Mouse (Mus musculus): ENCODE results near the gene Prss48.

Gene Prss48

DNA sequence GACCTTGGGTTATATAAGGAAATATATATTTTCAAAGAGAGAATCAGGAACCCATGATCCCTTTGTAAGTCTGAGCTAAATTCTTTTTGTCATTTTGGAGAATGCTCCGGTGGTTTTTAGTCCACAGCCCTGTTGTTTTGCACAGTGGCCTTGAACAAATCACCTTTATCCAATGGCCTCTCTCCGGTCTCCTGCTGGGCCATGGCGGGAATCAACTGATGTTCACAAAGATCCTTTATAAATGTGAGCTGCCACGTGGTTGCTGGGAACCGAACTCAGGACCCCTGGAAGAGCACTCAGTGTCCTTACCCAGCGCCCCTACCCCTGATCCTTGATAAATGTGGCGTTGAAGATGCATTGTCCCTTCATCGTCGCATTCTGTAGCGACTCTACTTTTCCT lies 2.5 kb upstream of the Prss48 start:
- peak; percentile 71 for DNase-seq (ENCODE audit: low read depth, low spot score)

- peak; percentile 79 for DNase-seq (ENCODE audit: low read depth, low spot score)
These were observed 649 bp upstream of the Prss48 start for GRCm38 (mm10) chr3:86002940-86003339.

GRCm38 (mm10) chr3:86001271-86001670 lies 1.0 kb downstream of the Prss48 start:
- DNase-seq (ENCODE audit: low read depth, low spot score) = no peak

GRCm38 (mm10) chr3:85994645-85995044 lies 7.6 kb downstream of the Prss48 start:
- DNase-seq (ENCODE audit: low read depth, low spot score) = no peak

- DNase-seq (ENCODE audit: low read depth, low spot score) = peak; percentile 89
These were observed 8.5 kb downstream of the Prss48 start for GRCm38 (mm10) chr3:85993744-85994143.

- DNase-seq (ENCODE audit: low read depth, low spot score) = peak; percentile 60
These were observed 10.5 kb downstream of the Prss48 start for GRCm38 (mm10) chr3:85991802-85992156.

- DNase-seq (ENCODE audit: low read depth, low spot score) = no peak
These were observed 11.0 kb downstream of the Prss48 start for GRCm38 (mm10) chr3:85991140-85991801.

DNA sequence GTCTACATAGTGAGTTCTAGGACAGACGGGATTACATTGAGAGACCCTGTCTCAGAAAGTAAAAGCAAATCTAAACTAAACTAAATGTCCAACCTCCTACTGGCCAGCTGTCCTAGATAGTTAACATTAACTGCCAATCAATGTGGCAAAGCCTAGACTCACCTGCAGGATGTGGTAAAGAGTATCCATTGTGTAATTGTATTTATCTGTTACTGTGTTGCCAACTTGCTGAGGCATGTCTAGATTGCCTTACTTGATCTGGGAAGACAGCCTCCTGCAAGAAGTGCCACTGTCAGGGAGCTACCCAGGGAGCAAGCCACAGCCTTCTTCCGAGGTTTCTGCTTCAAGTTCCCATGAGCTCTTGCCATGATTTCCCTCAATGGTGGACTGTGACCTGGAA lies 15.1 kb downstream of the Prss48 start:
- DNase-seq (ENCODE audit: low read depth, low spot score) = no peak

DNA sequence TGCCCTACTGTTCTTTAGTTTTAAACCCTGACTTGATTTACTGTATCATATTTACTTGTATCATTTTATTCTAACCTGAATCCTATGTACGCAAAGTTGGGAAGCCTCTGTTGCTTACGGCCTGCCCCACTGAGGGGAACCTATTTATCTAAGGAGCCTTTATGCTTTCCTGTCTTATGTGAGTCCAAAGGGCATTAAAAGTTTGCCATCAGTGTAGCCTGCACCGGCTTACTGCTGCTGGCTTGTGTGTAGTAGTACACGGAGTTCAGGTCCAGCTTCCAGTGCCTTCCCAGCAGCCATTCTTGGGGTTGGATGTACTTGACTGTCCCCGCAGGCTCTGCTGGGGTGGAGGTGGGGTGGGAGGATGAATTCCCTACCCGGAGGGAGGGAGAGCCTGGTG lies 17.8 kb downstream of the Prss48 start:
- no peak for DNase-seq (ENCODE audit: low read depth, low spot score)

DNA sequence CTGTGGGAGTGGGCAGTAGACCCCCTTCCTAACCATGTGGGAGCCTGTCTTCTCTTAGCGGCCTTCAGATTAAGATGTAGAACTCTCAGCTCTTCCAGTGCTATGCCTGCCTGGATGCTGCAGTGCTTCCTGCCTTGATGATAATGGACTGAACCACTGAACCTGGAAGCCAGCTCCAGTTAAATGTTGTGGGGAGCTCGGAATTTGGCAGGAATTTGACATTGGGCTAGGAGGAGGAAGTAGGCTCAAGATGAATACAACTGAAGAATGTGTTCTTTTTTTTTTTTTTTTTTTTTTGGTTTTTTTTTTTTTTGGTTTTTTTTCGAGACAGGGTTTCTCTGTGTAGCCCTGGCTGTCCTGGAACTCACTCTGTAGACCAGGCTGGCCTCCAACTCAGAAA lies 20.5 kb downstream of the Prss48 start:
- peak; percentile 65 for DNase-seq (ENCODE audit: low read depth, low spot score)

DNA sequence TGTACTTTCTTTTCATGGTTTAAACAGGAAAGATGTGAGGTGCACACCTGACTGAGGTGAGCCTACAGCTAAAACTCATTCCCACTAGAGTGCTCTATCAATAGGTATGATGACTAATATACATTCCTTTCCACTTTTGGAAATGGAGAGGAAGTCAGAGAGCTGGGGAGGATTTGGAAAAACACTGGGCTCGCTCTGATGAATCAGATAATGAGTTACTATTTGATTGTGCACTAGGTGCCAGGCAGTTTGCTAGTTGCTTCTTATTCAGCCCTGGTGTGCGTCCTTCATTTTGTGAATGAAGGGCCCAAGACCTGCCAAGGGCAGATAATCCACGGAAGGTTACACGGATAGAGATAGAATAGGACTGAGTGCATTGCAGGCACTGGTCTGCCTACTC lies 22.3 kb downstream of the Prss48 start:
- no peak for DNase-seq (ENCODE audit: low read depth, low spot score)

- no peak for DNase-seq (ENCODE audit: low read depth, low spot score)
These were observed 27.8 kb downstream of the Prss48 start for GRCm38 (mm10) chr3:85974451-85974850.

DNA sequence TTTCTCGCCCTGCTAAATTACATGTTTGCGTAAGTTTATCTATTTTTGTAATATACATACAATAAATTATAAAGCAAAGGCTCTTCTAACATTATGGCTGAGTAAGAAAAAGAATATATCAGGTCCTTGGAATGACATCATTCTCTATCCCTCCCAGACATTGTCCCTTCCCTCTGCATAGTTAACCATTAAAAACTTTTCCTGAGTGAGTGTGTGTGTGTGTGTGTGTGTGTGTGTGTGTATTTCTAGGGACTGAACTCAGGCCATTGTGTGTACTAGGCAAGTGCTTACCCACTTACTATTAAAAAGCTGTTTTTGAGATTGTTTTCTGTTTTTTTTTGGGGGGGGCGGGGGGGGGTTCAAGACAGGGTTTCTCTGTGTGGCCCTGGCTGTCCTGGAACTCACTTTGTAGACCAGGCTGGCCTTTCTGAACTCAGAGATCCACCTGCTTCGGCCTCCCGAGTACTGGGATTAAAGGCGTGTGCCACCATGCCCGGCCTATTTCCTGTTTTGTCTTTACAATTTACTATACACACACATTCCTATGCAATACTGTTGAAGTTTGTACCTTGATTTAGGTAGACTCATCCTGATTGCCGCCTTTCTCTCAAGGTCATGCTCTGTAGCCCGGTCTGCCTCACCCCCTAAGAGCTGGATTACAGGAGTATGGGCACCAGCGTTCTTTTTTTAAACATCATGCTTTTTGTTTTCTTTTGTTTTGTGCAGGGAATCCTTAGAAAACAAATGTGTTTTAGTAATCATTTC lies 28.7 kb downstream of the Prss48 start:
- DNase-seq (ENCODE audit: low read depth, low spot score) = peak; percentile 59

GRCm38 (mm10) chr3:85971599-85971975 lies 30.7 kb downstream of the Prss48 start:
- peak; percentile 38 for DNase-seq (ENCODE audit: low read depth, low spot score)

DNA sequence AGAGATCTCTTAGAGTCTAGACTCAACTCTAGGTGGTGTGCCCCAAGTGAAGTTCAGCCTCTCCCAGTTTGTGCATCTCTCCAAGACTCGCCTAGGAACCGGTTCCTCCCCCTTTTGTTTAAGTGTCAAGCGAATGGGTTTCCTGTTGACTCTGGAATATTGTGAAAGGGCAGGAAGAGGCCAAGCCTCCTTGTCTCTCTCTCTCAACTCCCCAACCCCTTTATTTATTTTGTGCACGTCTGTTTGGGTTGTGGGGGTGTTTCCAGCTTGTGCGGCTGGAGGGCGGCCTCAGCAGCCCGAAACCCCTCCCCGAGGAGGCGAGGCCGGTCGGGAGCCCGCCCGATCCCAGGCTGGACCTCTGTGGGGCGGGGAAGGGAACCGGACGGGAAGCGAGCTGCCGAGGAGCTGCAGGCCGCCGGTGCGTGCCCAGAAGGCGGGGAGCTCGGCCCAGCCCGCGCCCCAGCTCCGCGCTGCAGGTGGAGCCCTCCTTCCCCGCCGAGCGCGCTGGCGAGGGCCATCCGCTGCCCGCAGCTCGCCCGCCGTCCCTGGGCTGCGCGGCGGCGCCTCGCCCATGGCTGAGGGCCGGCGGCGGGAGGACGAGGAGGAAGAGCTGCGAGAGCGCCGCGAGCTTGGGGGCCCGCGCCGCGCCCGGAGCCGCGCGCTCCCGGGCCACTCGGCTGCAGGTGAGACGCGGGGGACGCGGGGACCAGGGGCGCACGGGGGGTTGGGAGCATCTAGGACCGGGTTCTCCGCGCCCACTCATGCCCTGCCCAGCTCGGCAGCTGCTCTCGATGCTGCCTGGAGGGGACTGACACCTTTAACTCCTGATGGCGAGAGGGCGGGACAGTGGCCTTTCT lies 31.3 kb downstream of the Prss48 start, which contains the start of gene Sh3d19:
Sh3d19 (plus strand) TSS at position 368 of the 857 bp plus-strand sequence.
- peak; percentile 90 for DNase-seq (ENCODE audit: low read depth, low spot score)

DNA sequence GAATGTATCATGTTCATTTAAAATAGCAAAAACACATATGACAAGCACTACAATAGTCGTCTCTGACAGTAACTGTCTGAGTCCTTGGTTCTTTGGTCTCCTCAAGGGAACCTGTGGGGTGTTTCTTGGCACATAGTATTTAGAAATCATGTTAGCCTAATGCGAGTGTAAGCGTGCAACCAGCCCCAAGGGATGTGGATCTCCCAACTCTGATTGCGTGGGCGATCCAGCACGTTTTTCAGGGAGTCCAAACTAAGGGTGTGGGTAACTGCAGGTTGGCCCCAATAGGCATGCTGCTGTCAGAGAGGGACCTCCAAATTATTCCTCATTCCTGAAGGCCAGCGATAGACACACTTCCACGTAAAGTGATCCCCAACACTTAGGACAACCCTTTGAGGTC lies 33.3 kb downstream of the Prss48 start:
- DNase-seq (ENCODE audit: low read depth, low spot score) = no peak

GRCm38 (mm10) chr3:85965479-85965878 lies 36.8 kb downstream of the Prss48 start:
- no peak for DNase-seq (ENCODE audit: low read depth, low spot score)

GRCm38 (mm10) chr3:85961134-85961533 lies 41.2 kb downstream of the Prss48 start:
- DNase-seq (ENCODE audit: low read depth, low spot score) = no peak

GRCm38 (mm10) chr3:85959669-85960068 lies 42.6 kb downstream of the Prss48 start:
- no peak for DNase-seq (ENCODE audit: low read depth, low spot score)

GRCm38 (mm10) chr3:85955704-85956103 lies 46.6 kb downstream of the Prss48 start:
- peak; percentile 68 for DNase-seq (ENCODE audit: low read depth, low spot score)

DNA sequence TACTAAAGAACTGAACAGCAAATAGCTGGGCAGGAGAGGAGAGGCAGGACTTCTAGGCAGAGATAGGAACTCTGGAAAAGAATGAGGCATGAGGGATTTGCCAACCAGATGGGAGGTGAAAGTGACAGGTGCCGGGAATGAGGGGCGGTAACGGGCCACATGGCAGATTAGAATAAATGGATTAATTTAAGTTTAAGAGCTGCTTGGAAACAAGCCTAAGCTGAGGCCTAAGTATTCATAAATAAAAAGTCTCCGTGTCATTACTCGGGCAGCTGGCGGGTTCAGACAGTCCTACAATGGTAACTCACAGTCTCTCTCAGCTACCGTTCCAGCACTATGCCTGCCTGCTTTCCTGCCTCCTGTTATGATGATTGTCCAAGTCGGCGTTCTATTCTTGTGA lies 47.0 kb downstream of the Prss48 start:
- DNase-seq (ENCODE audit: low read depth, low spot score) = no peak

DNA sequence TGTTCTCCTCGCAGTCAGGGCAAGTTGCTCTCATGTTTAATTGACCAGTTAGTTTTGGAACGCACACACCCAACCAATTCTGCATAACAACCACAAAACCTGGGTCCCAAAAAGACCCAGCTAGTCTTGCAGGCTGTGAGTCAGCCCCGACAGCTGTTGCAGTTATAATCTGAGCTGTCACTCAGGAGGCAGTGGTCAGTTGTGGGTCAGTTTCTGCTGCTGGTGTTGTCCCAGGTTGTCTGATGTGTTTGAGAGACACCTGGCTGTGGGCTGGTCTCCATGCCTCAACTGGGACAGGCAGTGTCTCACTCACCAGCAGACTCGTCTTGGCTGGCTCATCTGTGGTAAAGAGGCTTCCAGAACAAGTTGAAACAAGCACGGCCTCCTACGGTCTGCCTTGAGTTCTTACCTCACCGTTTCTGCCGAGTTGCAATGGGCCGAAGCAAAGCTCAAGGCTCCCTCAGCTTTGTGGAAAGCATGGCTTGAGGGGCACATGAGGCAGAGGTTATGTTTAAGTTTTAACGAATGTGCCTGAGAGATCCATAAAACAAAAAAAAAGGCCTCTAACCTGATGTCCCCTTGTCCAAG lies 49.5 kb downstream of the Prss48 start:
- DNase-seq (ENCODE audit: low read depth, low spot score) = peak; percentile 39
